Mouse (Mus musculus) heart, embryonic 16.5 days (tissue): ENCODE data around the gene Ell2. TPM values are rescaled to one million over a fixed set of nuclear protein-coding genes. Genes with fewer than 3 reads are reported as not detected.

Experiments used
- ATAC-seq: fragments of 200-750 bp; cut with Nextera tagmentation; replicated peaks from 2 replicates; pipeline ENCODE4 v1.8.0; 2017; ENCODE audit warnings: moderate number of reproducible peaks; ENCODE audit not compliant: insufficient read depth, low FRiP score; ENCODE audit errors: extremely low read depth
- H3K27ac ChIP-seq: fragments of 300-500 bp; sonication (generic); 2 replicates; pipeline ENCODE4 v1.5.1; 2014; ENCODE audit warnings: mild to moderate bottlenecking, low read length, control low read depth, moderate library complexity
- H3K27me3 ChIP-seq: fragments of 300-500 bp; sonication (generic); 2 replicates; pipeline ENCODE4 v1.6.1; 2014; ENCODE audit warnings: low read length, mixed read lengths; ENCODE audit not compliant: control insufficient read depth, insufficient read depth
- H3K36me3 ChIP-seq: fragments of 300-500 bp; sonication (generic); 2 replicates; pipeline ENCODE4 v1.6.1; 2014; ENCODE audit not compliant: control insufficient read depth, insufficient read depth
- H3K4me1 ChIP-seq: fragments of 300-500 bp; sonication (generic); 2 replicates; pipeline ENCODE4 v1.6.1; 2014; ENCODE audit warnings: low read length, mixed read lengths; ENCODE audit not compliant: control insufficient read depth, insufficient read depth
- H3K4me2 ChIP-seq: fragments of 300-500 bp; sonication (generic); 2 replicates; pipeline ENCODE4 v1.6.1; 2014; ENCODE audit warnings: low read depth, mild to moderate bottlenecking, control low read depth, low read length
- H3K4me3 ChIP-seq: fragments of 300-500 bp; sonication (generic); 2 replicates; pipeline ENCODE4 v1.5.1; 2014; ENCODE audit warnings: mild to moderate bottlenecking, control low read depth, low read length
- H3K9ac ChIP-seq: fragments of 300-500 bp; sonication (generic); 2 replicates; pipeline ENCODE4 v1.6.1; 2014; ENCODE audit warnings: low read length, control low read depth
- H3K9me3 ChIP-seq: fragments of 300-500 bp; sonication (generic); replicated peaks from 2 replicates; pipeline ENCODE4 v1.6.1; 2016; ENCODE audit warnings: low read length; ENCODE audit not compliant: control insufficient read depth
- WGBS: fragments of 180-500 bp; shearing (Covaris S2); extraction: QIAGEN DNeasy Blood & Tissue Kit; methylation state at CpG from one replicate; pipeline ENCODE4 v1.1.7; 2014; 5-methylcytosine and 5-hydroxymethylcytosine counted together
- polyA plus RNA-seq: library from polyadenylated mRNA; unstranded; fragments of >200 nt; fragmentation: Nextera tagmentation; extraction: Ambion mirVana; gene quantifications from 2 replicates; pipeline ENCODE4 v1.2.1, GENCODE M21; 2015

Ell2 gene
- 3.8 and 5.2 TPM in 2 replicates for polyA plus RNA-seq

DNA sequence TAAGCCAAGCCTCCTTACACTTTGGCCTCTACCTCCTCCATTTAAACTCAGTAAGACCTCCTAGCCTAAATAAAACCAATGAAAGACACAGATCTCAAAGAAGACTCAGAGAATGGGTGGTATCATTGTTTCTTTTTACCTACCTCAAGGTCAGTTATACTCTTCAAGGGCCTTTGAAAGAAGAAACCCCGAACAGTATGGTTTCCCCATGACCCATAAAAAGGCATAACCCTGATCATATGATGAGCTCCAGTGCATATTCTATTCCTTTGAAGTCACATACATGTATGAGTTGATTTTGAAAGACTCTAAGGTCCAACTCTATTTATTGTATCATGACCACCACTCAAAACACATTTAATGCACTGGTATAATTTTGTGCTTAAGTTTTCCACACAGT lies at the start of gene Ell2:
Gene Ell2 (plus strand): TSS at position 301 of the 400 bp plus-strand sequence.
- WGBS: 97% methylated on average over 1 of the region's 1 CpGs
- Histone ChIP-seq H3K9me3 (no peaks in the 10 kb centered on the region), H3K27me3 (no peaks in the 10 kb centered on the region), H3K36me3 (no peaks in the 10 kb centered on the region), H3K4me2 (peak within 1 kb of the TSS; percentile 68), H3K27ac (peak within 1 kb of the TSS; percentile 79), H3K4me1 (peaks cover 10% of the 10 kb centered on the region), H3K4me3 (peak within 1 kb of the TSS; percentile 85), H3K9ac (peak within 1 kb of the TSS; percentile 86)
- no peak for ATAC-seq

- ATAC-seq: no peak
- H3K9me3 ChIP-seq: no peaks in the 10 kb centered on the region
- no peaks in the 10 kb centered on the region for H3K36me3 ChIP-seq
- H3K27me3 ChIP-seq: no peaks in the 10 kb centered on the region
- H3K4me3 ChIP-seq: no peak overlapping the region
- 65% methylated on average over 3 of the region's 3 CpGs for WGBS
- H3K27ac ChIP-seq: no peak overlapping the region
- H3K4me2 ChIP-seq: no peak overlapping the region
- H3K9ac ChIP-seq: no peak overlapping the region
- H3K4me1 ChIP-seq: no peaks in the 10 kb centered on the region
Measured at GRCm38 (mm10) chr13:75685438-75685837, 21.1 kb upstream of the Ell2 start.

GRCm38 (mm10) chr13:75686995-75687394 lies 19.6 kb upstream of the Ell2 start:
- no peaks in the 10 kb centered on the region for H3K9me3 ChIP-seq
- H3K27ac ChIP-seq: no peak overlapping the region
- H3K36me3 ChIP-seq: no peaks in the 10 kb centered on the region
- WGBS: 70% methylated on average over 4 of the region's 4 CpGs
- H3K4me3 ChIP-seq: no peak overlapping the region
- no peak overlapping the region for H3K4me2 ChIP-seq
- H3K4me1 ChIP-seq: no peaks in the 10 kb centered on the region
- no peak overlapping the region for H3K9ac ChIP-seq
- no peaks in the 10 kb centered on the region for H3K27me3 ChIP-seq
- ATAC-seq: no peak

DNA sequence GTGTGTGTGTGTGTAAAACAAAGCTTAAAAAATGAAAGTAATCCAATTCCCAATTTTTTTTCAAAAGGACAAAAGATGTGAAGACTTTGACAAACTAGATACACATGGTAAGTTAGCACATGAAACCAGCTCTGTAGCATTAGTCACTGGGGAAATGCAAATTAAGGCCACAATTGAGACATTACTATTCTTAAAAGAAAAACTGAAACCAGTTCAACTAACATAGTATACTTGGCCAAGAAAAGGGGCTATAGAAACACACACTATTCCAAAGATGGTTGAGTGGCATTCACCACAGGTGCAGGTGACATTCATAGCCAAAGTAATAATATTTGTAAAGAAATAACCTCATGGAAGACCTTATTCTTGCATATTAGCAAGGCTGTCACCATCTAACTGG lies 14.9 kb upstream of the Ell2 start:
- H3K4me1 ChIP-seq: no peaks in the 10 kb centered on the region
- no peak overlapping the region for H3K9ac ChIP-seq
- no peak for ATAC-seq
- no peak overlapping the region for H3K4me2 ChIP-seq
- H3K27ac ChIP-seq: no peak overlapping the region
- H3K9me3 ChIP-seq: no peaks in the 10 kb centered on the region
- no peak overlapping the region for H3K4me3 ChIP-seq
- no peaks in the 10 kb centered on the region for H3K27me3 ChIP-seq
- H3K36me3 ChIP-seq: no peaks in the 10 kb centered on the region

DNA sequence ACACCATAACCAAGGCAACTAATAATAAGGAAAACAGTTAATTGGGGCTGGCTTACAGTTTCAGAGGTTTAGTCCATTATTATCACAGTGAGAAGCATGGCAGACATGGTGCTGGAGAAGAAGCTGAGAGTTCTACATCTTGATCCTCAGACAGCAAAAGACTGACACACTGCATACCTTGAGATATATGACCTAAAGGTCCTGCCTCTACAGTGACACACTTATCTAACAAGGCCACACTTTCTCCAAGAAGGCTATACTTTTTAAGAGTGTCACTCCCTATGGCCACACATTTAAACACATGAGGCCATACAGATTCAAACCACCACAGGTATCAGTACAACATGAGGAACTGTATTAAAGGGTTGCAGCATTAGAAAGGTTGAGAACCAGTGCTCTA lies 13.5 kb upstream of the Ell2 start:
- Histone ChIP-seq H3K9me3 (no peaks in the 10 kb centered on the region), H3K4me1 (no peaks in the 10 kb centered on the region), H3K9ac (no peak overlapping the region), H3K4me3 (no peak overlapping the region), H3K27ac (no peak overlapping the region), H3K36me3 (no peaks in the 10 kb centered on the region), H3K27me3 (no peaks in the 10 kb centered on the region), H3K4me2 (no peak overlapping the region)
- ATAC-seq: no peak

GRCm38 (mm10) chr13:75702814-75703213 lies 3.7 kb upstream of the Ell2 start:
- no peak overlapping the region for H3K4me3 ChIP-seq
- H3K4me1 ChIP-seq: no peaks in the 10 kb centered on the region
- H3K9ac ChIP-seq: no peak overlapping the region
- ATAC-seq: no peak
- no peaks in the 10 kb centered on the region for H3K36me3 ChIP-seq
- WGBS: 62% methylated on average over 5 of the region's 5 CpGs
- H3K27ac ChIP-seq: no peak overlapping the region
- H3K9me3 ChIP-seq: no peaks in the 10 kb centered on the region
- no peaks in the 10 kb centered on the region for H3K27me3 ChIP-seq
- H3K4me2 ChIP-seq: no peak overlapping the region

GRCm38 (mm10) chr13:75706882-75707816 lies 592 bp downstream of the Ell2 start:
- ATAC-seq: peak; percentile 99
- peaks cover 10% of the 10 kb centered on the region for H3K4me1 ChIP-seq
- 5% methylated on average over 63 of the region's 64 CpGs for WGBS
- H3K4me2 ChIP-seq: peak overlapping the region; percentile 68
- H3K36me3 ChIP-seq: no peaks in the 10 kb centered on the region
- H3K9ac ChIP-seq: peak overlapping the region; percentile 86
- peak overlapping the region; percentile 85 for H3K4me3 ChIP-seq
- H3K27me3 ChIP-seq: no peaks in the 10 kb centered on the region
- H3K27ac ChIP-seq: peak overlapping the region; percentile 79
- H3K9me3 ChIP-seq: no peaks in the 10 kb centered on the region

GRCm38 (mm10) chr13:75707821-75708636 lies 1.5 kb downstream of the Ell2 start:
- Histone ChIP-seq H3K4me2 (peak overlapping the region; percentile 68), H3K27me3 (no peaks in the 10 kb centered on the region), H3K9ac (peak overlapping the region; percentile 86), H3K36me3 (no peaks in the 10 kb centered on the region), H3K9me3 (no peaks in the 10 kb centered on the region), H3K4me1 (peaks cover 10% of the 10 kb centered on the region), H3K27ac (peak overlapping the region; percentile 79), H3K4me3 (peak overlapping the region; percentile 85)
- under 1% methylated on average over 71 of the region's 83 CpGs for WGBS
- peak; percentile 66 for ATAC-seq

DNA sequence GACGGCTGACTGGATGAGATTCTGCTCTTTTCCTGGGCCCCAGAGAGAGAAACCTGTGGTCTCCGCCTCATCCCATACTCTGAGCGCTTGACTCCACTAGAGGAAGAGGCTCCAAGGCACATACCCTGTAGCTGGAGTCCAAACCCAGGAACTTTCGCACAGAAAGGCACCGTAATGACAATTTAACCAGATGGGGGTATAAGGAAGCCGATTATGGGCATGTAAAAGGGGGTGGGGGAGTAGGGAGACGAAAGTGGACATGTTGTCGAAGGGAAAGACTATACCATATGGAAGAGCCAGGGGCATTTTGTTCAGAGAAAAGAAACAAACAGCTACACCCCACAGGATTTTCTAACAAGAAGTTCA lies 2.1 kb downstream of the Ell2 start:
- Histone ChIP-seq H3K4me3 (peak overlapping the region; percentile 85), H3K4me2 (peak overlapping the region; percentile 68), H3K9me3 (no peaks in the 10 kb centered on the region), H3K27me3 (no peaks in the 10 kb centered on the region), H3K9ac (peak overlapping the region; percentile 86), H3K27ac (peak overlapping the region; percentile 79), H3K36me3 (no peaks in the 10 kb centered on the region), H3K4me1 (peaks cover 10% of the 10 kb centered on the region)
- WGBS: 10% methylated on average over 8 of the region's 8 CpGs
- no peak for ATAC-seq
